Mouse (Mus musculus) CD4-positive, CD25-positive, alpha-beta regulatory T cell, adult 4 months (primary cell): Measurements from ENCODE around the gene 9930021J03Rik. TPM values are rescaled to one million over a fixed set of nuclear protein-coding genes. Genes with fewer than 3 reads are reported as not detected.

Source experiments
- ATAC-seq: one replicate; pipeline ENCODE4 v1.8.0; 2017
- polyA plus RNA-seq, 2 experiments: library from polyadenylated mRNA; unstranded; fragments of 100-300 nt; shearing (Covaris generic); gene quantifications; one replicate each; pipeline ENCODE4 v1.2.1; 2017

The 9930021J03Rik gene
- polyA plus RNA-seq, 2 experiments from 2014 or later = 5.1 to 9.6 TPM

DNA sequence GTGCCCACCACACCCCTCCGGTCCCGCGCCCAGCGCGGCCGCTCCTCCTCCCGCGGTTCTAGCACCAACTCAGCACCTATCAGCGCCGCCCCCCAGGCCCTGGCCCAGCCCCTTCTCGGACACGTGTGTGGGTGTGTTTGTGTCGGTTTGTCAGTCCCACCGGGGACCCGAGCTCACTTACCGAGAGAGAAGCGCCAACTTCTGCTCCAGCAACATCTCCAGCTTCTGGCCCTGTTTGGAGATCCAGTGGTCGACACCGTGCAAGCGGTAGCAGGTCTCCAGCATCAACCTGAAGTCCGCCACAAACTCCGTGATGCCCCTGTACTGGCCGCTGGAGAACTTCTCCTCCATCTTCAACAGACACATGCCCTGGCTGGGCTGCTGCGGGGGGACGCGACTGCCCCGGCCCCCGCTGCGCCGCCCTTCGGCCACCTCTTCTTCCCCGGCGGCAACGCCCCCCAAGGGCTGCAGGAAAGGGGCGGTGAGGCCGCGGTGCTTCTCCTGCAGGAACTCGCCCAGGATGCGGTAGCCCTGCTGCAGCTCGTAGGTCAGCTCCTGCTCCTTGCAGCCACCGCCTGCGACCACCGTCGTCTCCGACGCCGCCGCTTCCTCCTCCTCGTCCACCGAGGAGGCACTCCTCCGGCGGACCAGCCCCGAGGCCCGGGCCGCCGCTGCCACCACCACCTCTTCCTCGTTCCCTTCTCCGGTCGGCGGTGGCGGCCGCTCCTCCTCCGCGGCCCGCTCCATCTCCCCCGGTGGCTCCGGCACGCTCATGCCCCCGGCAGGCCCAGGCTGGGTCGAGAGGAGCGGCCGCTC, 480 bp downstream of the 9930021J03Rik start:
- ATAC-seq = peak; percentile 70

DNA sequence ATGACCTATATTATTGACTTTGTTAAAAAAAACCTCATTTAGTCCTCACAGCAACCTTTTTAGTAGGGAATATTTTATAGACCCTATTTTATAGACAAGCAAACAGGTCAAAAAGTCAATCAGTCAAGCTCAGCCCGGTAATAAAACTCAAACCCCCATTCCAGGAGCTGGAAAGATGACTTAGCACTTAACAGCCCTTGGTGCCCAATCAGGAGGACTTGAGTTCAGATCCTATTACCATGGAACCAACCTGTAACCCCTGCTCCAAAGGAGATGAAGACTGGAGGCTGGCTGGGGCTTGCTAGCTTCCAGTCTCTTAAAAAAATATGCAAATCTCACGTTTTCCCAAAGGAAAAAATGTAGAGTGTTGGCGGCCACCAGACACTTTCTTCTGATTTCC, 1.8 kb downstream of the 9930021J03Rik start:
- ATAC-seq = no peak

DNA sequence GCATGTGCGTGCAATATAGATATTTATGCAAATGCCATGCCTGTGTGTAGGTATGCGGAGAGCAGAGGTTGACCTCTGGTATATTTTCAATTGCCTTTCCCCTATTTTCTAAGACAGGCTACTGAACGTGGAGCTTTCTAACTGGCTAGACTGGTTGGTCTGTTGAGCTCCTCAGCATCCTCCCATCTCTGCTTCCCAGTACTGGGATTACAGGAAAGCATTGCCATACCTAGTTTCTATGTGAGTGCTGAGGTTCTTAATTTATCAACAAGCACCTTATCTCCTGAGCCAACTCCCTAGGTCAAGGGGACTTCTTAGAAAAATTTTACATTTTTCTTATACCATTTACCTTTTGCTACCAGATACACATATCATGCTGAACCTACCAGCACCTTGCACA, 8.4 kb downstream of the 9930021J03Rik start:
- no peak for ATAC-seq

DNA sequence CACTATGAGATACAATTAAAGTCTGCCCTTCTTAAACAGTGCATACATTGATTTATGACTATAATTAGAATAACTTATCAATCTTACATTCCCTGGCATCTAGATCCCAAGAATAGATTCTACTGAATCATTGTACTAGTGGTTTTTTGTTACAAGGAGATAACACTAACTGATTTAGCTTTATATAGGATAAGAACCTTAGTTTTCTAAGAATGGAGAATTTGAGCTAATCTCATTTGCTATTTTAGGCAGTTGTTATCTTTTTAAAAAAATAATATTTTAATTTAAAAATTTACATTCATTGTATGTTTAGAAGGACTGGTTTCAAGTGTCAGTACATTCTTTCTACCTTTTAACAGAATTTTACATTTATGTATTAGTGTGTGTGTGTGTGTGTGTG, 17.8 kb downstream of the 9930021J03Rik start:
- ATAC-seq = no peak

- no peak for ATAC-seq
Measured at GRCm38 (mm10) chr19:29782914-29783313, 22.9 kb downstream of the 9930021J03Rik start.

- ATAC-seq = no peak
Measured at GRCm38 (mm10) chr19:29753939-29754338, 51.9 kb downstream of the 9930021J03Rik start.

GRCm38 (mm10) chr19:29750994-29751393, 54.8 kb downstream of the 9930021J03Rik start:
- no peak for ATAC-seq

DNA sequence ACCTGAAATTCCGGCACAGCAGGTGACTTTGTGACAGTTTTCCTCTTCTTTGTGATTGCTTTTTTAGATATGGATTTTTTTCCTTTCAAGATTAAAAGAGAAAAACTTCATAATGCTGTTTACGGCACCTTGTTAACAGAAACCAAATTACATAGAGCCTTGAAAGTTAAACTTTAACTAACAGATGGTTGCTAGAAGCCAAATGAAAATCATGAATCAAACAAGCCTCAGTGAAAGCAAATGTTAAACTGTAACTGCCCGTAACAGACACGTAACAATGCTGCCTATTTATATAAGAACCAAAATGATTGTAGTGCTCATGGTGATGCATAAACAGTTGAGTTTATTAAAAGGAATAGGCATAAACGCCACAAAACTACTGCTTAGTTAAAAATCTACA, 62.3 kb downstream of the 9930021J03Rik start:
- ATAC-seq = no peak

DNA sequence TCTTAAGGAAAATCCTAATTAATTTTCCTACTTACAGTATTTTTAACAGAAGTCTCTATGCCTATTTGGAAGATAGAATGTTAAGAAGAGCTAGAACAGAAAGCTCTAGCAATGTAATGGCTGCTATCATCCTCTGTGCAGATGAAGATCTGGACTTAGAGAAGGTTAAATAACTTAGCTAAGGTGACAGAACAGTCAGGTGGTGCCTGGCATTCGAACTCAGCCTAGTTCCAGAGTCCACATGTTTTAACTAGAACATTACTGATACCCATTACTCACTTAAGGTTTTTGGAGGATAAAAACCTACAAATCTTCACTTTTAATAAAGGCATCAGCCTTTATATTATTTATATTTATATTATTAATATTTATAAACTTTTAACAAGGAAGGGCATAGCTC, 65.1 kb downstream of the 9930021J03Rik start:
- no peak for ATAC-seq

- ATAC-seq = no peak
Measured at GRCm38 (mm10) chr19:29739608-29740007, 66.2 kb downstream of the 9930021J03Rik start.

GRCm38 (mm10) chr19:29735421-29735820, 70.4 kb downstream of the 9930021J03Rik start:
- no peak for ATAC-seq

DNA sequence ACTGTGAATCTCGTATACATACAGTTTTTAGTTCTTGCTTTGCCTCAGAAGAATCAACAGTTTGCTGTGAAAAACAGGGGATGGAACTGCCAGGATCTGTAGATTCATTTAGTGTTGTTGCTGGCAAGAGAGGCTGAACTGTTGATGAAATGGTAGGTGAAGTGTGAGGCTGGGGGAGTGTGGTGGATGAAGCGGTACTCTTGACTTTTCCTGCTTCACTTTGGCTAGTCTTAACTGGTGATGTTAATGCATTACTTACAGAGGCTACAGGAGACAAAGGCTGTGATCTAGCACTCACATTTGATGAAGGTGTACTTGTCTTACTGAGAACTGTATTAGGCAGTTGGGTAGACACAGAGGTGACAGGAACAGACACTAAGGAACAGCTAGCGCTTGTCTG, 87.3 kb downstream of the 9930021J03Rik start:
- ATAC-seq = no peak

- ATAC-seq = peak; percentile 71
Measured at GRCm38 (mm10) chr19:29717854-29718253, 87.9 kb downstream of the 9930021J03Rik start.

DNA sequence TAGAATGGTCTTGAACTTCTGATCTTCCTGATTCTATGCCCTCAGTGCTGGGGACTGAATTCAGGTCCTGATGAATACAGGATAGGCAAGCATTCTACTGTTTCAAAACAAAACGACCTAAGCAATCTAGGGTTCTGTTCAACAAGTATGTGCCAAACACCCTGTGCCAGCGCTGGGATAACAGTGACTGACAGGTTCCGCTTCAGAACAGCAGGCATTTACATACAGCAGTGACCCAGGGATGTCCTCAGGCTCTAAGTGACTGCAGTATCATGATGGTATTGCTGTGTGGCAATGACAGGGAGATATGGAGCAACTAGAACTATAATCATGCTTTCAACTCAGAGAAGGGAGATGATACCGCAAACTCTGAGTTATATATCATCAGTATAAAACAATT, 92.3 kb downstream of the 9930021J03Rik start:
- no peak for ATAC-seq

- ATAC-seq = no peak
Measured at GRCm38 (mm10) chr19:29709461-29709860, 96.3 kb downstream of the 9930021J03Rik start.

- ATAC-seq = no peak
Measured at GRCm38 (mm10) chr19:29708461-29708860, 97.3 kb downstream of the 9930021J03Rik start.

GRCm38 (mm10) chr19:29708003-29708402, 97.8 kb downstream of the 9930021J03Rik start:
- peak; percentile 89 for ATAC-seq

GRCm38 (mm10) chr19:29707314-29707898, 98.4 kb downstream of the 9930021J03Rik start:
- ATAC-seq = peak; percentile 17

GRCm38 (mm10) chr19:29704436-29704835, 101.4 kb downstream of the 9930021J03Rik start:
- ATAC-seq = no peak

- ATAC-seq = no peak
Measured at GRCm38 (mm10) chr19:29701707-29702106, 104.1 kb downstream of the 9930021J03Rik start.

DNA sequence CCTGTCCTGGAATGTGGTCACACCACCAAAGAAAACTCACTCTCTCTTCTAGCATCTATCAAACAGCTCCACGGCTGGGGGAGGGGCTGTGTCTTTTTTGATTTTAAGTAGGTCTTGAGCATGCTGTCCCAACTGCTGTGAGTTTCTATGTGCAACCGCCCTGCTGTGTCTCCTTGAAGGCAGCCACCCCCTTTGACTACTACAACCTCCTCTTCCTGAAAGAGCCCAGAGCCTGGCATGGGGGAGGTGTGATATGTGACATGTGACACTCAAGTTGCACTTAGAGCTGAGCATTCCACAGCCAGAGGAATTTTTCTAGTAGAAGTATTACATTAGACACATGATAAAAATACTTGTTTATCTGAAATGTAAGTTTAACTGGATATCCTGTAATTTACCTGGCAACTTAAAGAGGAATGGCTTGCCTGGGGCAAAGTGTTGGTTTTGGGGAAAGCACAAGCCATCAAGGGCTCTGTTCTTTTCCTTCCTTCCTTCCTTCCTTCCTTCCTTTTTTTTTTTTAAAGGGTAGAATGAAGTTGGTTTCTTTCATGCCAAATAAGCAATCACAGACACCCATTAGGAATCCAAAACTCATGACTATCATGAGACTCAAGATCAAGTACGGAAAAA, 108.4 kb downstream of the 9930021J03Rik start, which contains the start of gene Mlana:
Gene Mlana, plus strand, starts transcription at position 580 of the 630 bp plus-strand sequence.
- no peak for ATAC-seq

DNA sequence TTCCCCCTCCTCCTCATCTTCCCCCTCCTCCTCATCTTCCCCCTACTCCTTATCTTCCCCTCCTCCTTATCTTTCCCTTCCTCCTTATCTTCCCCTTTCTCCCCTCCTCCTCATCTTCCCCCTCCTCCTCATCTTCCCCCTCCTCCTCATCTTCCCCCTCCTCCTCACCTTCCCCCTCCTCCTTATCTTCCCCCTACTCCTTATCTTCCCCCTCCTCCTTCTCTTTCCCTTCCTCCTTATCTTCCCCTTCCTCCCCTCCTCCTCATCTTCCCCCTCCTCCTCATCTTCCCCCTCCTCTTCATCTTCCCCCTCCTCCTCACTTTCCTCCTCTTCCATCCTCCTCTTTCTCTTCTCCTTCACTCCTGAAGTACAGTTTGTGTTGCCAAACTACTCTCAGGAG, 108.9 kb downstream of the 9930021J03Rik start:
- no peak for ATAC-seq

DNA sequence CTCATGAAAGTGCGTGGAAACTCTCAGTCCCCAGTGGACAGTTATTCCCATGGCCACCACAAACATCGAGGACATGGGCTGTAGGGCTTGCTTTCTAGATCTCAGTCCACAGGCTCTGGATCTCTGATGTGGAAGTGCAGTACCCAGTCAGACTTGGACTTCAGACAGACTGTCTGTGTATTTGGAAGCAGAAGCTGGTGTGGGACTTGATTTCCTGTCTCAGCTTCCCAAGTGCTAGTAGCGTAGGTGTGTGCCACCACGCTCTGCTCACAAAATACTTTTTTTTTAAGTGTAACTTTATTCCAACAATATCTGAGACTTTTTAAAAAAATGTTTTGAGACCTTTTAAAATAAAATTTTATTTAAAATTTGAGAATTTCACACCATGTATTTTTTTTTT, 109.5 kb downstream of the 9930021J03Rik start:
- no peak for ATAC-seq

GRCm38 (mm10) chr19:29695071-29695470, 110.7 kb downstream of the 9930021J03Rik start:
- ATAC-seq = no peak
